Mouse (Mus musculus) megakaryocyte progenitor cell, adult 5-6 weeks (primary cell): ENCODE results near the gene Rassf4. TPM values are rescaled to one million over a fixed set of nuclear protein-coding genes. Genes with fewer than 3 reads are reported as not detected.
A peak's percentile ranks its signal among the peaks of the same experiment; 100 is the strongest.

ENCODE experiments used
- ATAC-seq: replicated peaks from 2 replicates; pipeline ENCODE4 v1.8.0; 2016; ENCODE audit warnings: mild to moderate bottlenecking, moderate TSS enrichment, inconsistent platforms; ENCODE audit not compliant: poor library complexity
- total RNA-seq, 2 experiments: library from RNA; stranded (forward) in 1 of 2; stranded (reverse) in 1 of 2; fragments of 157-497, 149-512 nt in 1 of 2; fragments of 200-1000 nt in 1 of 2; gene quantifications; 2 replicates each; pipeline versions ENCODE4 v1.2.3 to v1.2.4; 2015 to 2017

The Rassf4 gene
- 44.9 and 57.1 TPM in 2 replicates for total RNA-seq (2015)
- 35.8 and 40.9 TPM in 2 replicates for total RNA-seq (2017)

- peak; percentile 67 for ATAC-seq
Measured at GRCm38 (mm10) chr6:116673471-116674282, at the start of gene Rassf4. TSS of gene Rassf4 (minus strand) at chr6:116673952.

- peak; percentile 78 for ATAC-seq
Measured at GRCm38 (mm10) chr6:116718920-116719319, 45.2 kb upstream of the Rassf4 start.

- ATAC-seq = no peak
Measured at GRCm38 (mm10) chr6:116718361-116718760, 44.6 kb upstream of the Rassf4 start.

- no peak for ATAC-seq
Measured at GRCm38 (mm10) chr6:116717851-116718250, 44.1 kb upstream of the Rassf4 start.

GRCm38 (mm10) chr6:116716666-116717065, 42.9 kb upstream of the Rassf4 start, which contains the start of gene Tmem72:
TSS of gene Tmem72 (minus strand) at chr6:116716913.
- ATAC-seq = no peak

GRCm38 (mm10) chr6:116715166-116715565, 41.4 kb upstream of the Rassf4 start:
- ATAC-seq = no peak

GRCm38 (mm10) chr6:116714576-116714975, 40.8 kb upstream of the Rassf4 start:
- no peak for ATAC-seq

GRCm38 (mm10) chr6:116713966-116714365, 40.2 kb upstream of the Rassf4 start:
- no peak for ATAC-seq

GRCm38 (mm10) chr6:116712503-116712902, 38.8 kb upstream of the Rassf4 start:
- no peak for ATAC-seq

GRCm38 (mm10) chr6:116712062-116712461, 38.3 kb upstream of the Rassf4 start:
- peak; percentile 91 for ATAC-seq

GRCm38 (mm10) chr6:116704320-116704719, 30.6 kb upstream of the Rassf4 start:
- no peak for ATAC-seq

GRCm38 (mm10) chr6:116700821-116701220, 27.1 kb upstream of the Rassf4 start:
- peak; percentile 58 for ATAC-seq

GRCm38 (mm10) chr6:116697896-116698425, 24.2 kb upstream of the Rassf4 start:
- ATAC-seq = no peak

- peak; percentile 67 for ATAC-seq
Measured at GRCm38 (mm10) chr6:116697413-116697812, 23.7 kb upstream of the Rassf4 start.

GRCm38 (mm10) chr6:116694346-116694745, 20.6 kb upstream of the Rassf4 start:
- ATAC-seq = no peak

GRCm38 (mm10) chr6:116693639-116694038, 19.9 kb upstream of the Rassf4 start:
- ATAC-seq = no peak

GRCm38 (mm10) chr6:116682317-116682716, 8.6 kb upstream of the Rassf4 start:
- peak; percentile 85 for ATAC-seq

- ATAC-seq = peak; percentile 78
Measured at GRCm38 (mm10) chr6:116679563-116680288, 6.0 kb upstream of the Rassf4 start.

GRCm38 (mm10) chr6:116677321-116677720, 3.6 kb upstream of the Rassf4 start:
- no peak for ATAC-seq

GRCm38 (mm10) chr6:116676355-116676913, 2.7 kb upstream of the Rassf4 start:
- ATAC-seq = no peak

- peak; percentile 17; the same call in 1 of the 2 replicates for ATAC-seq
Measured at GRCm38 (mm10) chr6:116674283-116674886, 633 bp upstream of the Rassf4 start.
